ENCODE assay signal across 8 mouse cellular contexts in genomic region chr4:87368413-87369160, GRCm38 (mm10).
DNase-seq lines count a peak whose midpoint lies in the region; ATAC-seq and TF ChIP-seq lines count a peak whose summit lies in the region.

No protein-coding gene starts in this region.

- WGBS in embryonic facial prominence, embryonic 11.5 days = 6% methylated on average over 20 of the region's 20 CpGs
- 10% methylated on average over 20 of the region's 20 CpGs for WGBS in heart, embryonic 15.5 days
- WGBS in liver, embryonic 12.5 days (ENCODE audit: insufficient replicate concordance) = 11% methylated on average over 20 of the region's 20 CpGs
- WGBS in thymus, adult 2 months = 11% methylated on average over 20 of the region's 20 CpGs

- H3K27me3 ChIP-seq in embryonic facial prominence, embryonic 11.5 days (ENCODE audit: control insufficient read depth, insufficient read depth, low read length) = no peaks in the 10 kb centered on the region
- no peaks in the 10 kb centered on the region for H3K27me3 ChIP-seq in heart, embryonic 15.5 days
- H3K27me3 ChIP-seq in liver, embryonic 12.5 days (replicated peaks) = peaks cover 22% of the 10 kb centered on the region
- no peaks in the 10 kb centered on the region for H3K27me3 ChIP-seq in myocyte (ENCODE audit: control insufficient read depth, insufficient read depth, insufficient read length)
- no peaks in the 10 kb centered on the region for H3K27me3 ChIP-seq in thymus, adult 2 months (ENCODE audit: control insufficient read depth, insufficient read depth, low read length)

- no peak overlapping the region for H3ac ChIP-seq in myocyte (ENCODE audit: control insufficient read depth, insufficient read length)

- H3K9ac ChIP-seq in embryonic facial prominence, embryonic 11.5 days (replicated peaks; ENCODE audit: low read length) = peak overlapping the region; percentile 66
- peak overlapping the region; percentile 45 for H3K9ac ChIP-seq in heart, embryonic 15.5 days
- H3K9ac ChIP-seq in liver, embryonic 12.5 days = no peak overlapping the region

- no peaks in the 10 kb centered on the region for H3K79me2 ChIP-seq in myocyte (ENCODE audit: control insufficient read depth, insufficient read depth)

- 0 out of 2 replicates have a peak, but pooled peaks cover 7% of the 10 kb centered on the region for H3K4me1 ChIP-seq in embryonic facial prominence, embryonic 11.5 days (ENCODE audit: control insufficient read depth, insufficient read depth, low read length)
- peaks cover 19% of the 10 kb centered on the region for H3K4me1 ChIP-seq in heart, embryonic 15.5 days (replicated peaks)
- peaks cover 5% of the 10 kb centered on the region; the same call in 1 of the 2 replicates for H3K4me1 ChIP-seq in liver, embryonic 12.5 days
- peaks cover 5% of the 10 kb centered on the region; the same call in 1 of the 2 replicates for H3K4me1 ChIP-seq in thymus, adult 2 months (replicated peaks; ENCODE audit: control insufficient read depth, insufficient read depth, low read length)

- peak overlapping the region; percentile 57; the same call in 1 of the 2 replicates for H3K27ac ChIP-seq in embryonic facial prominence, embryonic 11.5 days (replicated peaks; ENCODE audit: low read depth, low read length)
- peak overlapping the region; percentile 55 for H3K27ac ChIP-seq in heart, embryonic 15.5 days
- no peak overlapping the region for H3K27ac ChIP-seq in liver, embryonic 12.5 days
- H3K27ac ChIP-seq in thymus, adult 2 months (ENCODE audit: control insufficient read depth, insufficient read depth, low read length) = no peak overlapping the region

- DNase-seq in CD4-positive, CD25-positive, alpha-beta regulatory T cell, adult 2 months (ENCODE audit: low read depth, low spot score) = peak; percentile 59
- peak; percentile 67 for DNase-seq in adrenal gland, postnatal 10 days
- peak; percentile 83 for DNase-seq in embryonic facial prominence, embryonic 11.5 days (ENCODE audit: low spot score)
- DNase-seq in kidney, postnatal 14 days = peak; percentile 48
- DNase-seq in thymus, adult 2 months = peak; percentile 77

- TF ChIP-seq POLR2A in myocyte (IDR thresholded peaks at IDR 0.05; ENCODE audit: insufficient read length, low read depth) = no peak
- no peak for TF ChIP-seq POLR2A in thymus, adult 2 months (IDR thresholded peaks at IDR 0.05; ENCODE audit: control insufficient read depth, extremely low read depth, insufficient read depth, low read length, poor library complexity)

- no peaks in the 10 kb centered on the region for H3K36me3 ChIP-seq in embryonic facial prominence, embryonic 11.5 days (replicated peaks; ENCODE audit: control insufficient read depth, insufficient read depth, low read depth, low read length)
- H3K36me3 ChIP-seq in heart, embryonic 15.5 days = no peaks in the 10 kb centered on the region
- H3K36me3 ChIP-seq in liver, embryonic 12.5 days = no peaks in the 10 kb centered on the region
- H3K36me3 ChIP-seq in myocyte (ENCODE audit: control insufficient read depth, insufficient read depth) = no peaks in the 10 kb centered on the region
- H3K36me3 ChIP-seq in thymus, adult 2 months (ENCODE audit: control insufficient read depth, insufficient read depth, low read length) = no peaks in the 10 kb centered on the region

- H3K9me3 ChIP-seq in embryonic facial prominence, embryonic 11.5 days (replicated peaks; ENCODE audit: control insufficient read depth, low read length) = no peaks in the 10 kb centered on the region
- no peaks in the 10 kb centered on the region for H3K9me3 ChIP-seq in heart, embryonic 15.5 days (replicated peaks)
- no peaks in the 10 kb centered on the region for H3K9me3 ChIP-seq in liver, embryonic 12.5 days (replicated peaks)

- TF ChIP-seq CTCF in thymus, adult 2 months (IDR thresholded peaks at IDR 0.05; ENCODE audit: borderline replicate concordance, control insufficient read depth, extremely low read depth, insufficient read depth, low read length, poor library complexity) = no peak

- ATAC-seq in embryonic facial prominence, embryonic 11.5 days (replicated peaks; ENCODE audit: insufficient number of reproducible peaks, low FRiP score, low TSS enrichment, low read depth) = peak; percentile 73
- ATAC-seq in heart, embryonic 15.5 days (replicated peaks; ENCODE audit: insufficient number of reproducible peaks, insufficient read depth, low FRiP score, low read depth) = peak; percentile 65; the same call in 1 of the 2 replicates
- ATAC-seq in liver, embryonic 12.5 days = peak; percentile 47; the same call in 1 of the 2 replicates

- H3K4me2 ChIP-seq in embryonic facial prominence, embryonic 11.5 days (ENCODE audit: low read depth, low read length) = peak overlapping the region; percentile 54
- H3K4me2 ChIP-seq in heart, embryonic 15.5 days = peak overlapping the region; percentile 81
- H3K4me2 ChIP-seq in liver, embryonic 12.5 days = peak overlapping the region; percentile 60
- H3K4me2 ChIP-seq in myocyte (ENCODE audit: low read depth) = peak overlapping the region; percentile 98

- peak overlapping the region; percentile 29 for H3K4me3 ChIP-seq in embryonic facial prominence, embryonic 11.5 days (ENCODE audit: low read depth, low read length)
- H3K4me3 ChIP-seq in heart, embryonic 15.5 days = peak overlapping the region; percentile 57
- peak overlapping the region; percentile 39 for H3K4me3 ChIP-seq in liver, embryonic 12.5 days
- peak overlapping the region; percentile 26 for H3K4me3 ChIP-seq in myocyte
- H3K4me3 ChIP-seq in thymus, adult 2 months (ENCODE audit: control insufficient read depth, insufficient read depth, low read length) = peak overlapping the region; percentile 51

TF ChIP-seq in myocyte, 11 proteins besides CTCF, POLR2A, EP300 and RAD21:
- no peak for TF ChIP-seq MYOD1 (IDR thresholded peaks at IDR 0.05; ENCODE audit: control insufficient read depth in 1 of 3, insufficient read length in 2 of 3, low read depth in 2 of 3)
- TF ChIP-seq MAX (IDR thresholded peaks at IDR 0.05; ENCODE audit: low read depth) = no peak
- TF ChIP-seq TCF12 (IDR thresholded peaks at IDR 0.05; ENCODE audit: insufficient read depth, poor library complexity, severe bottlenecking) = no peak
- TF ChIP-seq POLR2AphosphoS2 (IDR thresholded peaks at IDR 0.05; ENCODE audit: insufficient read length, low read depth) = no peak
- TF ChIP-seq E2F4 (IDR thresholded peaks at IDR 0.05; ENCODE audit: insufficient read depth) = no peak
- TF ChIP-seq USF1 (IDR thresholded peaks at IDR 0.05; ENCODE audit: low read depth) = no peak
- TF ChIP-seq CEBPB (IDR thresholded peaks at IDR 0.05; ENCODE audit: insufficient read depth, poor library complexity, severe bottlenecking) = no peak
- TF ChIP-seq MYOG (IDR thresholded peaks at IDR 0.05; ENCODE audit: control insufficient read depth in 1 of 3, insufficient read depth in 1 of 3, insufficient read length in 2 of 3, low read depth in 2 of 3) = no peak
- no peak for TF ChIP-seq TCF3 (IDR thresholded peaks at IDR 0.05; ENCODE audit: insufficient read length, low read depth)
- no peak for TF ChIP-seq REST (IDR thresholded peaks at IDR 0.05; ENCODE audit: insufficient read depth, insufficient read length)
- no peak for TF ChIP-seq SRF (IDR thresholded peaks at IDR 0.05; ENCODE audit: control insufficient read depth, insufficient read length, low read depth)

Comparison
In these comparisons a context has a peak if more than half of its experiments do, and no peak if none do; other contexts are left out.
1. H3K27ac ChIP-seq: peak in embryonic facial prominence, embryonic 11.5 days (single experiment) and heart, embryonic 15.5 days (single experiment); none in liver, embryonic 12.5 days (single experiment) and thymus, adult 2 months (single experiment).
2. Peak in every context shown above with its lines, with median percentiles within 50 percentile points of each other: DNase-seq, ATAC-seq, H3K4me2 ChIP-seq and H3K4me3 ChIP-seq.